Mouse (Mus musculus): ENCODE measurements around the gene Olfr357. TPM values are rescaled to one million over a fixed set of nuclear protein-coding genes. Genes with fewer than 3 reads are reported as not detected.

Gene Olfr357
- not detected in 4 replicates for total RNA-seq (2023; ENCODE audit: inconsistent age)

GRCm38 (mm10) chr2:36993527-36993926 is at the start of gene Olfr357:
Gene Olfr357, plus strand, starts transcription at chr2:36993827.

GRCm38 (mm10) chr2:37009235-37009634 is 15.6 kb downstream of the Olfr357 start, which contains the start of gene Olfr358:
Gene Olfr358, minus strand, starts transcription at chr2:37009335.

Other genes with a start within 250 kb of the Olfr357 start
- gene Olfr348, start 209.6 kb upstream of the Olfr357 start, total RNA-seq (2023; ENCODE audit: inconsistent age): not detected in 4 replicates
- not detected in 4 replicates for gene Olfr50, start 203.3 kb upstream of the Olfr357 start, total RNA-seq (2023; ENCODE audit: inconsistent age)
- not detected in 4 replicates for gene Olfr3, start 176.8 kb upstream of the Olfr357 start, total RNA-seq (2023; ENCODE audit: inconsistent age)
- gene Olfr350, start 147.5 kb upstream of the Olfr357 start, total RNA-seq (2023; ENCODE audit: inconsistent age): not detected in 4 replicates
- gene Olfr351, start 131.2 kb upstream of the Olfr357 start, total RNA-seq (2023; ENCODE audit: inconsistent age): not detected in 4 replicates
- not detected in 4 replicates for gene Olfr352, start 125.4 kb upstream of the Olfr357 start, total RNA-seq (2023; ENCODE audit: inconsistent age)
- gene Olfr353, start 100.9 kb upstream of the Olfr357 start, total RNA-seq (2023; ENCODE audit: inconsistent age): not detected in 4 replicates
- gene Olfr354, start 88.1 kb upstream of the Olfr357 start, total RNA-seq (2023; ENCODE audit: inconsistent age): not detected in 4 replicates
- gene Olfr355, start 64.9 kb upstream of the Olfr357 start, total RNA-seq (2023; ENCODE audit: inconsistent age): not detected in 4 replicates
- gene Olfr356, start 56.7 kb upstream of the Olfr357 start, total RNA-seq (2023; ENCODE audit: inconsistent age): not detected in 4 replicates
- not detected in 4 replicates for gene Olfr358, start 15.5 kb downstream of the Olfr357 start, total RNA-seq (2023; ENCODE audit: inconsistent age)
- not detected in 4 replicates for gene Olfr360, start 71.9 kb downstream of the Olfr357 start, total RNA-seq (2023; ENCODE audit: inconsistent age)
- not detected in 4 replicates for gene Olfr361, start 95.5 kb downstream of the Olfr357 start, total RNA-seq (2023; ENCODE audit: inconsistent age)
- gene Olfr362, start 124.1 kb downstream of the Olfr357 start, total RNA-seq (2023; ENCODE audit: inconsistent age): not detected in 4 replicates
- gene Olfr364-ps1, start 145.5 kb downstream of the Olfr357 start, total RNA-seq (2023; ENCODE audit: inconsistent age): not detected in 4 replicates
- 0.12 TPM in 1 of 4 replicates, not detected in the others for gene Olfr365, start 194.4 kb downstream of the Olfr357 start, total RNA-seq (2023; ENCODE audit: inconsistent age)
- gene Olfr366, start 217.7 kb downstream of the Olfr357 start, total RNA-seq (2023; ENCODE audit: inconsistent age): not detected in 4 replicates